Mouse (Mus musculus): Measurements from ENCODE around the gene Fat1.

Gene Fat1

DNA sequence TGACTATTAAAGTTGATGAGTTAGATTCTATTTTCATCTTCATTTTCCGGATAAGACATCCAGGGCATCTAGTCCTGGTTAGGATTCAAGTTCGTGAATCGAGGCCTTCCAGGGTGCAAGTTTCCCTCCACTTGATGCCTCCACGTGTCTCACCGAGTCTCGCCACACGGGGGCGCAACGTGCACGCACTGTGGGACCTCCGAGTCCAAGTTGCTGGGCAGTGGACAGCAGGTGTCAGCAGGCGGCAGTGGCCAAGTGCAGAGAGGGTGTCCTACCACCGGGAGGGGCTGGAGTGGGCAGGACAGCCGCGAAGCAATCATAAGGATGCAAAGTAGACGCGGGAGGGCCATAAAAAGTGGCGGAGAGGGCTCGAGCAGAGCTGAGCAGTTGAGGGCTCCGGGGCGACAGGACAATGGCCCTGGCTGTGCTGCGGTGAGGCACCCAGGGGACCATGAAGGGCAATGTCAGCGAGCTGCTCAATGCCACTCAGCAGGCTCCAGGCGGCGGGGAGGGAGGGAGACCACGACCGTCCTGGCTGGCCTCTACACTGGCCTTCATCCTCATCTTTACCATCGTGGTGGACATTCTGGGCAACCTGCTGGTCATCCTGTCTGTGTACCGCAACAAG is 133.6 kb downstream of the Fat1 start, which contains the start of gene Mtnr1a:
TSS of gene Mtnr1a (plus strand) at position 379 of the 628 bp plus-strand sequence.
- DNase-seq (ENCODE audit: low spot score): peak; percentile 94

DNA sequence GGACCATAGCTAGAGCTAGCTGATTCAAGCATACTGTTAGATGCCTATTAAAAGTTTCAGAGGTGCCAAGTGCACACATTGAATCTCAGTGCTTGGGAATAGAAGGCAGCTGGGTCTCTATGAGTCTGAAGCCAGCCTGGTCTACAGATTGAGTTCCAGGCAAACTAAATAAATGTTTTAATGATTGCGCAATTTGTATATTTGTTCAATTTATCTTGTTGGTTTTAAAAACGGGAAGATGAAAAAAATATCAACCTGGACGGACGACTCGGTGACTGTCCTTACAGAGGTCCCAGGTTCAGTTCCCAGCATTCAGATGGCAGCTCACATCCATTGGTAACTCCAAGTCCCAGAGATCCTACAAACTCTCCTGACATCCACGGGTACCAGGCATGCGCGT is 135.7 kb downstream of the Fat1 start:
- no peak for DNase-seq (ENCODE audit: low spot score)

DNA sequence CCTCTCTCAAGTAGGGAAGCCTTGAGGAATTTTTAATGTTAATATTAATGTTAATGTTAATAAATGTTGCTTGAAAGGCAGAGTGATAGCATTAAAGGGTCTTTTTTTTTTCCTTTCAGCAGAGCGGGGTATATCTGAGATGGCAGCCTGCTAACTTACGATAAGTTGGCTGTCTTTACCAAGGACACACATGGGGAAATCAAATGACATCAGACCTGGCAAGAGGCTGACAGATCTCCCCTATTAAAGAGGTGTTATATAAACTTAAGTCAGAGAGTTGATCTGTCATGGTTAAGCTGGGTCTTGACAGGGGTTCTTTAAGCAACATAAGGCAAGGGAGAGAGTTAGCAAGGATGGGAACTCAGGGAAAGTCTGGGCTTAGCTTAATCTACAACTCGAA is 145.6 kb downstream of the Fat1 start:
- DNase-seq (ENCODE audit: low spot score): no peak

DNA sequence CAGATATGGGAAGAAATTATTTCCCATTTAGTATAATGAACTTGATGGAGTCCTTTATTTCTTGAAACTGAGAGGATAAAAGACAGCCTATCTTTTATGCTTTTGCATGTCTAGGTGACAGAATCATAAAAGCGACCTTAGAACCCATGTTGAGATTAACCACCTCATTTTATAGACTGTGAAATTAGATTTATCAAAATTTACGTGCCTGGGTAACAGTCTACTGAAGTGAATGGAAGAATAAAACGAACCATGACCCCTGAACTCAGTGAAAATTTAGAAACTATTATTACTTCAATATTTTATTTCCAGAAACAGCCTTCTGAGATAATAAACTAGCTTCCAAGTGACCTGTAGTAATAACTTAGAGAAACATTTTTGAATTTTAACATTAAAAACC is 158.4 kb downstream of the Fat1 start:
- DNase-seq (ENCODE audit: low spot score): no peak

All from urinary bladder, postnatal 25 days (tissue).